Mouse (Mus musculus) lung, postnatal 0 days (tissue): ENCODE measurements around the gene Brdt.

Experiments used
- CTCF ChIP-seq: IDR thresholded peaks from 2 replicates; pipeline ENCODE4 v1.5.1; 2016; ENCODE audit warnings: antibody characterized with exemption, mild to moderate bottlenecking
- EP300 ChIP-seq: IDR thresholded peaks from 2 replicates; pipeline ENCODE4 v1.6.1; 2016; ENCODE audit warnings: antibody characterized with exemption, mild to moderate bottlenecking, control low read depth

- TF ChIP-seq CTCF (no peak), EP300 (no peak)
Measured at GRCm38 (mm10) chr5:107288427-107289233, 42.3 kb upstream of the Brdt start.
